Mouse (Mus musculus): Measurements from ENCODE around the gene Akip1. TPM values are rescaled to one million over a fixed set of nuclear protein-coding genes. Genes with fewer than 3 reads are reported as not detected.

The Akip1 gene
- polyA plus RNA-seq, 1 experiment from 2014 or later, result 28.1 TPM

DNA sequence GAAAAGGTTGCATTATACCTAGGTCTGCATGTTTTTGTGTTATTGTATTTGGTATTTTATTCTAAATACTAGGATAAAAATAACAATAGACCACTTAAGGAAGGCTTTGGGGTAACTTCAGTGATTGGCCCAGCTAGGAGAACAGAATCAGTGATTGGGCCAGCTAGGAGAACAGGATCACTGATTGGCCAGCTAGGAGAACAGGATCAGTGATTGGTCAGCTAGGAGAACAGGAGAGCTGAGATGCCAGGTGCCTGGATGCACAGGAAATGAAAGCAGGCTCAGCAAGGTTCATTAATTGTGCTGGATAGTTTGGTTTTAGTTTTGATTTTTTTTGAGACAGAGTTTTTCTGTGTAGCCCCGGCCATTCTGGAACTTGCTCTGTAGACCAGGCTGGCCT lies 22.6 kb upstream of the Akip1 start:
- no peaks in the 10 kb centered on the region for H3K27me3 ChIP-seq (replicated peaks)
- WGBS, result 98% methylated on average over 1 of the region's 1 CpGs
- H3K4me1 ChIP-seq (replicated peaks), result no peaks in the 10 kb centered on the region
- no peak for ATAC-seq (ENCODE audit: insufficient number of reproducible peaks, low FRiP score)
- no peak overlapping the region for H3K9ac ChIP-seq
- no peak overlapping the region for H3K4me3 ChIP-seq
- no peaks in the 10 kb centered on the region; the same call in 1 of the 2 replicates for H3K9me3 ChIP-seq (replicated peaks)
- no peak overlapping the region for H3K27ac ChIP-seq (ENCODE audit: poor library complexity, severe bottlenecking)
- H3K36me3 ChIP-seq, result no peaks in the 10 kb centered on the region
- no peak overlapping the region for H3K4me2 ChIP-seq

- Histone ChIP-seq H3K4me3 (no peak overlapping the region), H3K4me1 (replicated peaks) (peaks cover 21% of the 10 kb centered on the region), H3K9me3 (replicated peaks) (no peaks in the 10 kb centered on the region; the same call in 1 of the 2 replicates), H3K9ac (no peak overlapping the region), H3K27ac (ENCODE audit: poor library complexity, severe bottlenecking) (no peak overlapping the region), H3K4me2 (no peak overlapping the region), H3K36me3 (no peaks in the 10 kb centered on the region), H3K27me3 (replicated peaks) (no peaks in the 10 kb centered on the region)
- ATAC-seq (ENCODE audit: insufficient number of reproducible peaks, low FRiP score), result no peak
- WGBS, result 60% methylated on average over 9 of the region's 9 CpGs
Observed at GRCm38 (mm10) chr7:109686585-109687128, 16.8 kb upstream of the Akip1 start.

- Histone ChIP-seq H3K9ac (no peak overlapping the region), H3K27ac (ENCODE audit: poor library complexity, severe bottlenecking) (no peak overlapping the region), H3K9me3 (replicated peaks) (no peaks in the 10 kb centered on the region), H3K27me3 (replicated peaks) (no peaks in the 10 kb centered on the region), H3K4me3 (no peak overlapping the region), H3K36me3 (no peaks in the 10 kb centered on the region), H3K4me2 (no peak overlapping the region), H3K4me1 (replicated peaks) (peaks cover 25% of the 10 kb centered on the region)
- WGBS, result 82% methylated on average over 3 of the region's 3 CpGs
- no peak for ATAC-seq (ENCODE audit: insufficient number of reproducible peaks, low FRiP score)
Observed at GRCm38 (mm10) chr7:109690101-109690500, 13.4 kb upstream of the Akip1 start.

- no peak for ATAC-seq (ENCODE audit: insufficient number of reproducible peaks, low FRiP score)
- no peaks in the 10 kb centered on the region for H3K9me3 ChIP-seq (replicated peaks)
- no peaks in the 10 kb centered on the region for H3K36me3 ChIP-seq
- no peaks in the 10 kb centered on the region for H3K27me3 ChIP-seq (replicated peaks)
- no peak overlapping the region for H3K4me2 ChIP-seq
- H3K9ac ChIP-seq, result 0 out of 2 replicates have a peak overlapping the region, but pooled peaks have one; percentile 36
- H3K4me1 ChIP-seq (replicated peaks), result peaks cover 27% of the 10 kb centered on the region
- H3K27ac ChIP-seq (ENCODE audit: poor library complexity, severe bottlenecking), result no peak overlapping the region
- no peak overlapping the region for H3K4me3 ChIP-seq
- 72% methylated on average over 5 of the region's 5 CpGs for WGBS
Observed at GRCm38 (mm10) chr7:109690961-109691360, 12.5 kb upstream of the Akip1 start.

DNA sequence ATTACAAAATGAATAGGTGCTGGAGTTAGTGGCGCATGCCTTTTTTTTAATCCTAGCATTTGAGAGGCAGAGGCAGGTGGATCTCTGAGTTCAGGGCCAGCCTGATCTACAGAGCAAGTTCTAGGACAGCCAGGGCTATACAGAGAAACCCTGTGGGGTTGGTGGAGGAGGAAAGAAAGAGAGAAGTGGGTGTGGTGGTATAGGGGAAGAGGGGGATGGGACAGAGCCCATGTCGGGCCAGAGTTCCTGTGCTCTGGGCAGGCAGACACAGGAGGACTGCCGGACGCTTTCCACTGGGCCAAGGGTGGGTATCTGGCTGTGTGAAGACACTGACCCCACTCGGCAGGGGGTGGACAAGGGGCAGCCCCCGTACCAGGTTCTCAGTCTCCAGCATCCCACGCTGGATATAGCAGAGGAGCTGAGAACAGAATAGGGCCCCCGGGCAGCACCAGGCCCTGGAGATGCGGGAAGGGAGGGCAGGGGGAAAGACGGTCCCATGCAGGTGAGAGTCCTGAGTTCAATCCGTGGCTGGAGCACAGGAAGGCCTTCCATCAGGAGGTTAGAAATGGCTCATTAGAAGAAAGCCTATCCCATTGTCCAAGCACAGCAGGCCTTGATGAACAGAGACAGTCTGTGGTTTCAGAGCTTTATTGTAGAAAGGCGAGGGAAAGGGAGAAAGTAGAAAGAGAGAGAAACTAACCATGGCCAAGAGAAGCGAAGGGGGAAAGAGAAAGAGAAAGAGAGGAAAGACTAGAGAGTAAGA lies 8.7 kb upstream of the Akip1 start:
- Histone ChIP-seq H3K36me3 (no peaks in the 10 kb centered on the region), H3K27ac (ENCODE audit: poor library complexity, severe bottlenecking) (no peak overlapping the region), H3K9ac (no peak overlapping the region), H3K4me1 (replicated peaks) (peaks cover 12% of the 10 kb centered on the region), H3K27me3 (replicated peaks) (no peaks in the 10 kb centered on the region), H3K4me3 (no peak overlapping the region), H3K9me3 (replicated peaks) (no peaks in the 10 kb centered on the region), H3K4me2 (no peak overlapping the region)
- WGBS, result 75% methylated on average over 13 of the region's 13 CpGs
- ATAC-seq (ENCODE audit: insufficient number of reproducible peaks, low FRiP score), result 0 out of 2 replicates have a peak, but pooled peaks have one; percentile 29

DNA sequence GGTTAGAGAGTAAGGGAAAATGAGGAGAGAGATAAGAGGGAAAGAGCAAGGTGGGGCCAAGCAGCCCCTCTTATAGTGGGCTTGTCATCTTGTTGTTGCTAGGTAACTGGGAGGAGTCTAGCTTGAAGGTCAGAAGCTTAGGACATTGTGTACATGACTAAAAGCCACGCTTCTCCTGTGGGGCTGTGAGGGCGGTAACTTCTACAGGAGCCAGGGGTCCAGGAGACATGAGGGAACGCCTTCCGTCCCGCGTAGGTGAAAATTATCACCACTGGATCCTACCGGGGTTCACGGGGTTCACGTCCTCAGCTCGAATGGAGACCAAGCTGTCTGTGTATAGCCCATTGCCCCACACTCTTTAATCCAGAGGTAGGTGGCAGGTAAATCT lies 8.2 kb upstream of the Akip1 start:
- H3K9me3 ChIP-seq (replicated peaks), result 0 out of 2 replicates have a peak, but pooled peaks cover 2% of the 10 kb centered on the region
- H3K4me1 ChIP-seq (replicated peaks), result peaks cover 12% of the 10 kb centered on the region

GRCm38 (mm10) chr7:109700213-109700612 lies 3.3 kb upstream of the Akip1 start:
- Histone ChIP-seq H3K4me2 (no peak overlapping the region), H3K4me3 (no peak overlapping the region), H3K9me3 (replicated peaks) (0 out of 2 replicates have a peak, but pooled peaks cover 3% of the 10 kb centered on the region), H3K9ac (no peak overlapping the region), H3K36me3 (no peaks in the 10 kb centered on the region), H3K27me3 (replicated peaks) (no peaks in the 10 kb centered on the region), H3K4me1 (replicated peaks) (0 out of 2 replicates have a peak, but pooled peaks cover 13% of the 10 kb centered on the region), H3K27ac (ENCODE audit: poor library complexity, severe bottlenecking) (no peak overlapping the region)
- no peak for ATAC-seq (ENCODE audit: insufficient number of reproducible peaks, low FRiP score)

More for the DNA sequence above, 8.2 kb upstream of the Akip1 start:
- Histone ChIP-seq H3K9ac (no peak overlapping the region), H3K36me3 (no peaks in the 10 kb centered on the region), H3K27ac (ENCODE audit: poor library complexity, severe bottlenecking) (no peak overlapping the region), H3K27me3 (replicated peaks) (no peaks in the 10 kb centered on the region), H3K4me3 (no peak overlapping the region), H3K4me2 (no peak overlapping the region)
- ATAC-seq (ENCODE audit: insufficient number of reproducible peaks, low FRiP score), result no peak
- 85% methylated on average over 10 of the region's 10 CpGs for WGBS

DNA sequence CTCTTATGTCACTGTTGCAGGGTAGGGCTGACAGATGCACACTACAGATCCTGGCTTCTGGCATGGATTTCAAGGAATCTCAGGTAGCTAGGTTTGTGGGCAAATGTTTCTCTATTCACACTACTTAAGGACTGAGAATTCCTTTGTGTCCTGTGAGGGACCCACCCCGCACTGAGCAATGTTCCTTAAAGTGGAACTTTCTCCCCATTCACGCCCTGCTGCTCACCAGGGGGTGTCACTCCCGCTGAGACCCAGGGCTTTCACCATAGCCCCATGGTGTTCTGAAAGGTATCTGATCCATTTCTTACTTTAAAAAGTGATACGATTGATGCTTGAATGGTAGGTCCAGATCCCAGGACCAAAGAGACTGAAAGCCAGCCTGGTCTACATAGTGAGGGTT lies 769 bp upstream of the Akip1 start:
- Histone ChIP-seq H3K4me3 (peak overlapping the region; percentile 76), H3K4me1 (replicated peaks) (peaks cover 21% of the 10 kb centered on the region), H3K9me3 (replicated peaks) (0 out of 2 replicates have a peak, but pooled peaks cover 3% of the 10 kb centered on the region), H3K4me2 (peak overlapping the region; percentile 76), H3K27ac (ENCODE audit: poor library complexity, severe bottlenecking) (no peak overlapping the region), H3K27me3 (replicated peaks) (no peaks in the 10 kb centered on the region), H3K36me3 (no peaks in the 10 kb centered on the region), H3K9ac (peak overlapping the region; percentile 81; the same call in 1 of the 2 replicates)
- WGBS, result 36% methylated on average over 4 of the region's 4 CpGs
- no peak for ATAC-seq (ENCODE audit: insufficient number of reproducible peaks, low FRiP score)

DNA sequence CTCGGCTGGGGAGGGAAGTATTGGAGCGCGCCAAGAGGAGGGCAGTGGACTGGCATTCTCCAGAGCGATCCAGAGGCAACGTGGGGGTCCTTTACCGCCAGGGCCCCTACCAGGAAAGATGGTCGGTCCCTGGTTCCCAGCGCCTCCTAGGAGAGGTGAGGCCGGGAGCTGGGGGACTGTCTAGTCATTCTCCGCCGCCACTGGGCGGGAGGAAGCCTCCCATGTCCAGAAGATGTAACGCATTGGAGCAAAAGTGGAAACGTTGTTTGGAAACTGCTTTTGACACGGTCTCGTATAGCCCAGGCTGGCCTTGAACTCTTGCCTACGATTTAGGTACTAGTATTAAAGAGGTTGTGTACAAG lies 507 bp downstream of the Akip1 start:
- H3K9me3 ChIP-seq (replicated peaks), result 0 out of 2 replicates have a peak, but pooled peaks cover 3% of the 10 kb centered on the region
- ATAC-seq (ENCODE audit: insufficient number of reproducible peaks, low FRiP score), result no peak; the same call in 1 of the 2 replicates
- H3K4me1 ChIP-seq (replicated peaks), result peaks cover 32% of the 10 kb centered on the region

DNA sequence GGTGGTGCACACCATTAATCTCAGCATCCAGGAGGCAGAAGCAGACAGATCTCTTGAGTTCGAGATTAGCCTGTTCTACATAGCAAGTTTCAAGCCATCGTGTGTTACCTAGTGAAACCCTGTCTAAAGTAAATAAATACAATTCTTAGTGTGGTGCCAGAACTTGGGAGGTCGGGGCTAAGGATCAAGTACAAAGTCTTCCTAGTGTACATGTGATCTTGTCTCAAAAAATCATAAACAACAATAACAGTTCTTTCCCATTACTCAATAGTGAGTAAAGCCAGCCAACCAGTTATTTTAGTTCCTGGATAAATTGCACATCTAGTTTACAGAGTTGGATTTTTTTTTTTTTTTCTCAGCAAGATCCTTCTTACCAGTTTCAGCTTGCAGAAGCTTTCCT lies 971 bp downstream of the Akip1 start:
- H3K36me3 ChIP-seq, result no peaks in the 10 kb centered on the region; the same call in 1 of the 2 replicates
- 0 out of 2 replicates have a peak, but pooled peaks cover 3% of the 10 kb centered on the region for H3K9me3 ChIP-seq (replicated peaks)
- no peak overlapping the region for H3K27ac ChIP-seq (ENCODE audit: poor library complexity, severe bottlenecking)
- H3K27me3 ChIP-seq (replicated peaks), result no peaks in the 10 kb centered on the region
- ATAC-seq (ENCODE audit: insufficient number of reproducible peaks, low FRiP score), result no peak
- peaks cover 35% of the 10 kb centered on the region for H3K4me1 ChIP-seq (replicated peaks)
- 58% methylated on average over 3 of the region's 3 CpGs for WGBS
- peak overlapping the region; percentile 76 for H3K4me2 ChIP-seq
- H3K4me3 ChIP-seq, result peak overlapping the region; percentile 76
- H3K9ac ChIP-seq, result no peak overlapping the region

More for the DNA sequence above, 507 bp downstream of the Akip1 start:
- peak overlapping the region; percentile 76 for H3K4me2 ChIP-seq
- H3K27me3 ChIP-seq (replicated peaks), result no peaks in the 10 kb centered on the region
- H3K36me3 ChIP-seq, result no peaks in the 10 kb centered on the region
- H3K9ac ChIP-seq, result peak overlapping the region; percentile 81
- WGBS, result 2% methylated on average over 17 of the region's 17 CpGs
- H3K27ac ChIP-seq (ENCODE audit: poor library complexity, severe bottlenecking), result peak overlapping the region; percentile 82
- peak overlapping the region; percentile 76 for H3K4me3 ChIP-seq

- H3K9me3 ChIP-seq (replicated peaks), result no peaks in the 10 kb centered on the region
- 0 out of 2 replicates have a peak overlapping the region, but pooled peaks have one; percentile 81 for H3K27ac ChIP-seq (ENCODE audit: poor library complexity, severe bottlenecking)
- H3K27me3 ChIP-seq (replicated peaks), result no peaks in the 10 kb centered on the region
- no peak for ATAC-seq (ENCODE audit: insufficient number of reproducible peaks, low FRiP score)
- peaks cover 18% of the 10 kb centered on the region for H3K36me3 ChIP-seq
- H3K4me1 ChIP-seq (replicated peaks), result peaks cover 43% of the 10 kb centered on the region
- no peak overlapping the region for H3K4me3 ChIP-seq
- WGBS, result 39% methylated on average over 4 of the region's 4 CpGs
- no peak overlapping the region for H3K9ac ChIP-seq
- no peak overlapping the region for H3K4me2 ChIP-seq
Observed at GRCm38 (mm10) chr7:109707023-109707785, 3.7 kb downstream of the Akip1 start.

Measured in heart, embryonic 12.5 days (tissue).